In genomic region chr13:59204506-59204905, GRCm38 (mm10) we compare ENCODE assay signal across 12 mouse cellular contexts.
"Had no signal": no experiment of that assay in that cellular context is flagged by ENCODE, and none has a peak within 500 bp of the region (broad histone marks: within the 10 kb centered on the region; RNA-seq: fewer than 3 reads in every experiment).

No protein-coding gene starts in this region.

- DNase-seq: liver, postnatal 0 days; lung, adult 2 months; lung, postnatal 14 days; lung, postnatal 36 days; midbrain, embryonic 14.5 days; retina, postnatal 1 day; right cerebral cortex, adult 18-20 months; right cerebral cortex, postnatal 25 days; right cerebral cortex, postnatal 4 days; thymus, adult 2 months; thymus, postnatal 25 days; thymus, postnatal 4 days had no signal
